Mouse (Mus musculus) G1E (cell line): ENCODE measurements around the gene Ppp1r32. TPM values are rescaled to one million over a fixed set of nuclear protein-coding genes. Genes with fewer than 3 reads are reported as not detected.

ENCODE experiments used
- ATAC-seq: 2 replicates; pipeline ENCODE4 v1.8.0; 2016; ENCODE audit warnings: mild to moderate bottlenecking; ENCODE audit not compliant: insufficient number of reproducible peaks, poor library complexity, low FRiP score, severe bottlenecking; ENCODE audit errors: extremely low read depth
- DNase-seq: peaks from one replicate; pipeline ENCODE4 v3.0.0; 2012; ENCODE audit warnings: low spot score
- H3K27me3 ChIP-seq: 2 replicates; pipeline ENCODE4 v1.6.1; 2012; ENCODE audit warnings: mild to moderate bottlenecking, low read length, inconsistent platforms; ENCODE audit not compliant: insufficient read depth
- H3K36me3 ChIP-seq: replicated peaks from 2 replicates; pipeline ENCODE3; 2012; ENCODE audit warnings: mild to moderate bottlenecking, inconsistent platforms
- H3K4me1 ChIP-seq: 2 replicates; pipeline ENCODE4 v1.6.1; 2012; ENCODE audit warnings: low read depth, low read length, inconsistent platforms, mixed read lengths; ENCODE audit not compliant: insufficient read depth
- H3K4me3 ChIP-seq: 2 replicates; pipeline ENCODE4 v1.5.1; 2012; ENCODE audit warnings: low read depth, mild to moderate bottlenecking, inconsistent platforms, low read length, moderate library complexity, mixed read lengths
- H3K9me3 ChIP-seq: replicated peaks from 2 replicates; pipeline ENCODE4 v1.6.1; 2012; ENCODE audit warnings: inconsistent platforms
- CTCF ChIP-seq: IDR thresholded peaks from 2 replicates; pipeline ENCODE4 v1.5.1; 2012; ENCODE audit warnings: low read depth, low read length, inconsistent platforms, mixed read lengths
- GATA1 ChIP-seq: IDR thresholded peaks from 2 replicates; pipeline ENCODE4 v1.6.1; 2012; ENCODE audit warnings: borderline replicate concordance, low read length, inconsistent platforms, mixed read lengths
- GATA2 ChIP-seq: IDR thresholded peaks from 2 replicates; pipeline ENCODE4 v1.6.1; 2012; ENCODE audit warnings: low read depth, low read length, inconsistent platforms, borderline replicate concordance
- POLR2AphosphoS5 ChIP-seq: IDR thresholded peaks from 2 replicates; pipeline ENCODE4 v1.6.1; 2012; ENCODE audit warnings: low read depth, low read length, inconsistent platforms; ENCODE audit not compliant: insufficient replicate concordance
- TAL1 ChIP-seq: conservative IDR thresholded peaks from 2 replicates; pipeline ENCODE4 v1.6.1; 2012; ENCODE audit warnings: low read depth, low read length, inconsistent platforms, mixed read lengths
- polyA plus RNA-seq: library from polyadenylated mRNA; stranded (reverse); fragments of >175 nt; gene quantifications from 2 replicates; pipeline ENCODE4 v1.2.3, GENCODE M21; 2012
- total RNA-seq, 2 experiments: library from RNA; stranded (forward) in 1 of 2; stranded (reverse) in 1 of 2; fragments of 200-1000 nt in 1 of 2; fragments of >200 nt in 1 of 2; fragmentation: Nextera tagmentation in 1 of 2; gene quantifications; 2 replicates each; pipeline ENCODE4 v1.2.3; 2014 to 2017

Gene Ppp1r32
- total and polyA plus RNA-seq, 3 experiments: 0.52 to 0.53 TPM; not detected in 1

DNA sequence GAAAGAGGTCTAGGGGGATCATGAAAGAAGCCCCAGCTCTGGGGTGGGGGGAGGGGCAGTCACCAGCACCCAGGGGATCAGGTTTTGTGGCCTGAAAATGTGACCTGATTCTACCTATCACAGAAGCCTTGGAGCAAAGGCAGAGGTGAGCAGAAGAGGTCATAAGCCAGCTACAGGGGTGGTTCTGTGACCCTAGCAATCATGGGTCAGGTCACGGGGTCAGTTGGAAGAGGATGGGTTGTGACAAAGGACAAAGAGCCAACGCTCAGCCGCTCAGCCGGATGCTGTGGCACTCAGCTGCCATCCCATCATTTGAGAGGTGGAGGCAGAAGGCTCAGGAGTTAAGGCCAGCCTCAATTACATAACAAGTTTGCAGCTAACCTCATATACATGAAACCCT lies 18.3 kb downstream of the Ppp1r32 start:
- Histone ChIP-seq H3K9me3 (no peaks in the 10 kb centered on the region), H3K27me3 (peaks cover 6% of the 10 kb centered on the region; the same call in 1 of the 2 replicates), H3K36me3 (no peaks in the 10 kb centered on the region), H3K4me1 (no peaks in the 10 kb centered on the region), H3K4me3 (no peak overlapping the region)
- TF ChIP-seq CTCF (no peak), GATA1 (no peak), GATA2 (no peak), TAL1 (no peak), POLR2AphosphoS5 (no peak)
- ATAC-seq: no peak
- DNase-seq: no peak

- TF ChIP-seq CTCF: no peak
- TF ChIP-seq GATA1: no peak
- TF ChIP-seq TAL1: no peak
- no peak for TF ChIP-seq POLR2AphosphoS5
- no peak for TF ChIP-seq GATA2
- no peak for ATAC-seq
- DNase-seq: no peak
- H3K27me3 ChIP-seq: peaks cover 8% of the 10 kb centered on the region; the same call in 1 of the 2 replicates
- H3K4me3 ChIP-seq: no peak overlapping the region
- H3K4me1 ChIP-seq: no peaks in the 10 kb centered on the region
- H3K36me3 ChIP-seq: no peaks in the 10 kb centered on the region
- H3K9me3 ChIP-seq: peaks cover 11% of the 10 kb centered on the region
These were observed 21.1 kb downstream of the Ppp1r32 start for GRCm38 (mm10) chr19:10461584-10461983.

- Histone ChIP-seq H3K4me1 (peaks cover 2% of the 10 kb centered on the region; the same call in 1 of the 2 replicates), H3K9me3 (peaks cover 14% of the 10 kb centered on the region), H3K4me3 (no peak overlapping the region), H3K27me3 (peaks cover 10% of the 10 kb centered on the region), H3K36me3 (no peaks in the 10 kb centered on the region)
- DNase-seq (no peak), ATAC-seq (no peak)
- TF ChIP-seq CTCF (no peak), TAL1 (no peak), GATA1 (no peak), GATA2 (no peak), POLR2AphosphoS5 (no peak)
These were observed 22.8 kb downstream of the Ppp1r32 start for GRCm38 (mm10) chr19:10459907-10460306.

- peaks cover 14% of the 10 kb centered on the region for H3K9me3 ChIP-seq
- H3K36me3 ChIP-seq: no peaks in the 10 kb centered on the region
- peaks cover 12% of the 10 kb centered on the region for H3K27me3 ChIP-seq
- DNase-seq: no peak
- H3K4me1 ChIP-seq: peaks cover 5% of the 10 kb centered on the region; the same call in 1 of the 2 replicates
- H3K4me3 ChIP-seq: no peak overlapping the region
- ATAC-seq: no peak
- no peak for TF ChIP-seq GATA1
- TF ChIP-seq CTCF: no peak
- TF ChIP-seq GATA2: no peak
- no peak for TF ChIP-seq POLR2AphosphoS5
- TF ChIP-seq TAL1: no peak
These were observed 24.6 kb downstream of the Ppp1r32 start for GRCm38 (mm10) chr19:10458096-10458495.

GRCm38 (mm10) chr19:10457484-10457800 lies 25.3 kb downstream of the Ppp1r32 start:
- no peaks in the 10 kb centered on the region for H3K36me3 ChIP-seq
- DNase-seq: no peak
- no peak overlapping the region for H3K4me3 ChIP-seq
- no peak for TF ChIP-seq GATA2
- no peak for TF ChIP-seq TAL1
- TF ChIP-seq POLR2AphosphoS5: no peak
- no peak for TF ChIP-seq CTCF
- TF ChIP-seq GATA1: no peak
- H3K9me3 ChIP-seq: peaks cover 14% of the 10 kb centered on the region
- peaks cover 19% of the 10 kb centered on the region for H3K27me3 ChIP-seq
- ATAC-seq: no peak
- peaks cover 5% of the 10 kb centered on the region; the same call in 1 of the 2 replicates for H3K4me1 ChIP-seq

GRCm38 (mm10) chr19:10456752-10457483 lies 25.8 kb downstream of the Ppp1r32 start, which contains the start of gene Lrrc10b:
Lrrc10b (minus strand) TSS chr19:10457473.
- DNase-seq (no peak), ATAC-seq (no peak)
- Histone ChIP-seq H3K36me3 (no peaks in the 10 kb centered on the region), H3K27me3 (peaks cover 19% of the 10 kb centered on the region), H3K4me1 (peaks cover 5% of the 10 kb centered on the region; the same call in 1 of the 2 replicates), H3K4me3 (0 out of 2 replicates have a peak within 1 kb of the TSS, but pooled peaks have one; percentile 3), H3K9me3 (peaks cover 14% of the 10 kb centered on the region)
- no peak for TF ChIP-seq CTCF
- no peak for TF ChIP-seq GATA1
- no peak for TF ChIP-seq GATA2
- TF ChIP-seq POLR2AphosphoS5: no peak
- no peak for TF ChIP-seq TAL1
